Mouse (Mus musculus): ENCODE data around the gene Ptrh2. TPM values are rescaled to one million over a fixed set of nuclear protein-coding genes. Genes with fewer than 3 reads are reported as not detected.

Gene Ptrh2
- total and polyA plus RNA-seq, 3 experiments: 29.8 to 54.5 (median 34.7) TPM

- dilution Hi-C loops (cut with MboI; ENCODE audit: extremely low pct_ligation_motif_present, extremely low pct_unique_long_range_greater_than_20kb, low sequenced_read_pairs) (no loop called here), in situ Hi-C loops (cut with MboI; ENCODE audit: low pct_ligation_motif_present, low pct_unique_long_range_greater_than_20kb, low sequenced_read_pairs) (no loop called here)
- Histone ChIP-seq H3K36me3 (replicated peaks in 1 of 2; ENCODE audit: control insufficient read depth in 1 of 2, insufficient read depth in 1 of 2, low read length in 1 of 2) (peaks cover 18 to 42% of the 10 kb centered on the region in 2 experiments), H3K4me1 (ENCODE audit: control insufficient read depth in 1 of 2, insufficient read depth in 2 of 2) (peaks cover 9 to 55% of the 10 kb centered on the region in 2 experiments; a peak in 3 of 4 replicates), H3K27ac (ENCODE audit: insufficient read depth, low read depth) (no peak overlapping the region), H3K4me2 (ENCODE audit: insufficient read depth, low read depth, poor library complexity, severe bottlenecking) (peak overlapping the region; percentile 99), H3K79me2 (replicated peaks; ENCODE audit: control insufficient read depth, extremely low read depth, insufficient read depth, poor library complexity, severe bottlenecking) (peaks cover 82% of the 10 kb centered on the region), H3K4me3 (replicated peaks in 1 of 3; ENCODE audit: low read depth in 2 of 3, low read length in 2 of 3, poor library complexity in 1 of 3) (peak overlapping the region in 2 of 3 experiments; percentile 9 to 68), H3K9me3 (replicated peaks; ENCODE audit: low read length) (no peaks in the 10 kb centered on the region), H3K27me3 (replicated peaks) (no peaks in the 10 kb centered on the region), H3K9ac (ENCODE audit: insufficient read depth, low read depth) (peak overlapping the region; percentile 94)
- DNase-seq (ENCODE audit: extremely low read depth): no peak
- TF ChIP-seq TBP (conservative IDR thresholded peaks at IDR 0.05; ENCODE audit: low read depth, low read length): no peak
- TF ChIP-seq NELFE (IDR thresholded peaks at IDR 0.05; ENCODE audit: low read depth, low read length): no peak
- TF ChIP-seq NRF1 (IDR thresholded peaks at IDR 0.05; ENCODE audit: low read depth, low read length): no peak
- TF ChIP-seq SMC3 (IDR thresholded peaks at IDR 0.05; ENCODE audit: low read depth, low read length): no peak
- no peak for TF ChIP-seq MEF2A (IDR thresholded peaks at IDR 0.05; ENCODE audit: borderline replicate concordance, low read depth, low read length)
- TF ChIP-seq RAD21 (IDR thresholded peaks at IDR 0.05; ENCODE audit: low read depth, low read length): no peak
- no peak for TF ChIP-seq POLR2A (IDR thresholded peaks at IDR 0.05; ENCODE audit: low read depth, low read length)
- no peak for TF ChIP-seq SIN3A (IDR thresholded peaks at IDR 0.05; ENCODE audit: low read length)
- no peak for TF ChIP-seq JUND (conservative IDR thresholded peaks at IDR 0.05; ENCODE audit: low read depth, low read length)
These were observed 1.6 kb downstream of the Ptrh2 start for GRCm38 (mm10) chr11:86685366-86685765.

DNA sequence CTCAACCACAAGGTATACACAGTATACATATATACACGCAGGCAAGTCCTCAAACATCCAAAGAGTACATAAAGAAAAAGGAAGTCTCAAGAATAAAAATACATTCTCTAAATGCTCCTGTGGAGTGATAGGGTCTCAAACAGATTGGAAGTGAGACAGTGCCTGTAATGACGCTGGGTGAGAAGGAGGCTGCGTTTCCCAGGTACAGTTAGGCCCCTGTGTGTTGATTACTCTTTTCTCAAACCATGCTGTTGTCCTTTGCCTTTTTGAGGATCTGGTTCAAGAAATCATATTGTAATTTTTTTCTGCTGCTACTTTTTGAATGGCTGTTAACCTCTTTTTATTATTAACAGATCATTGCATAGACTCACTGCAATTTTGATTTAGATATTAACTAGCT is 6.6 kb downstream of the Ptrh2 start:
- no peaks in the 10 kb centered on the region for H3K9me3 ChIP-seq (replicated peaks; ENCODE audit: low read length)
- peak overlapping the region; percentile 51 for H3K27ac ChIP-seq (ENCODE audit: insufficient read depth, low read depth)
- H3K4me1 ChIP-seq (ENCODE audit: control insufficient read depth in 1 of 2, insufficient read depth in 2 of 2): peaks cover 7 to 38% of the 10 kb centered on the region in 2 experiments; a peak in 3 of 4 replicates
- DNase-seq (ENCODE audit: extremely low read depth): no peak
- H3K79me2 ChIP-seq (replicated peaks; ENCODE audit: control insufficient read depth, extremely low read depth, insufficient read depth, poor library complexity, severe bottlenecking): peaks cover 56% of the 10 kb centered on the region
- H3K27me3 ChIP-seq (replicated peaks): no peaks in the 10 kb centered on the region
- dilution Hi-C loops (cut with MboI; ENCODE audit: extremely low pct_ligation_motif_present, extremely low pct_unique_long_range_greater_than_20kb, low sequenced_read_pairs) (no loop called here), in situ Hi-C loops (cut with MboI; ENCODE audit: low pct_ligation_motif_present, low pct_unique_long_range_greater_than_20kb, low sequenced_read_pairs) (loop anchor here (10.0 kb wide), 1 partner anchor 144 kb away; no protein-coding TSS in a partner anchor)
- no peak overlapping the region for H3K4me2 ChIP-seq (ENCODE audit: insufficient read depth, low read depth, poor library complexity, severe bottlenecking)
- H3K36me3 ChIP-seq (replicated peaks in 1 of 2; ENCODE audit: control insufficient read depth in 1 of 2, insufficient read depth in 1 of 2, low read length in 1 of 2): peaks cover 50 to 91% of the 10 kb centered on the region in 2 experiments
- peak overlapping the region; percentile 53; the same call in 1 of the 2 replicates for H3K9ac ChIP-seq (ENCODE audit: insufficient read depth, low read depth)
- TF ChIP-seq SMC3 (IDR thresholded peaks at IDR 0.05; ENCODE audit: low read depth, low read length) (no peak), UBTF (IDR thresholded peaks at IDR 0.05; ENCODE audit: low read depth, low read length) (no peak), MEF2A (IDR thresholded peaks at IDR 0.05; ENCODE audit: borderline replicate concordance, low read depth, low read length) (no peak), JUN (IDR thresholded peaks at IDR 0.05; ENCODE audit: insufficient read depth, low read depth, low read length) (no peak), TCF12 (IDR thresholded peaks at IDR 0.05; ENCODE audit: low read depth, low read length) (no peak), JUND (conservative IDR thresholded peaks at IDR 0.05; ENCODE audit: low read depth, low read length) (no peak), USF1 (IDR thresholded peaks at IDR 0.05; ENCODE audit: low read depth, low read length) (no peak), ETS1 (conservative IDR thresholded peaks at IDR 0.05; ENCODE audit: low read depth, low read length) (no peak), MYC (IDR thresholded peaks at IDR 0.05; ENCODE audit: low read depth, low read length) (no peak), USF2 (conservative IDR thresholded peaks at IDR 0.05; ENCODE audit: low read depth, low read length) (no peak), MXI1 (IDR thresholded peaks at IDR 0.05; ENCODE audit: low read depth, low read length) (no peak)
- H3K4me3 ChIP-seq (replicated peaks in 1 of 3; ENCODE audit: low read depth in 2 of 3, low read length in 2 of 3, poor library complexity in 1 of 3): no peak overlapping the region

Data from CH12.LX (cell line).